Mouse (Mus musculus): ENCODE data around the gene Ttll10. TPM values are rescaled to one million over a fixed set of nuclear protein-coding genes. Genes with fewer than 3 reads are reported as not detected.

The Ttll10 gene
- polyA plus RNA-seq, 1 experiment from 2014 or later: 0.30 TPM

DNA sequence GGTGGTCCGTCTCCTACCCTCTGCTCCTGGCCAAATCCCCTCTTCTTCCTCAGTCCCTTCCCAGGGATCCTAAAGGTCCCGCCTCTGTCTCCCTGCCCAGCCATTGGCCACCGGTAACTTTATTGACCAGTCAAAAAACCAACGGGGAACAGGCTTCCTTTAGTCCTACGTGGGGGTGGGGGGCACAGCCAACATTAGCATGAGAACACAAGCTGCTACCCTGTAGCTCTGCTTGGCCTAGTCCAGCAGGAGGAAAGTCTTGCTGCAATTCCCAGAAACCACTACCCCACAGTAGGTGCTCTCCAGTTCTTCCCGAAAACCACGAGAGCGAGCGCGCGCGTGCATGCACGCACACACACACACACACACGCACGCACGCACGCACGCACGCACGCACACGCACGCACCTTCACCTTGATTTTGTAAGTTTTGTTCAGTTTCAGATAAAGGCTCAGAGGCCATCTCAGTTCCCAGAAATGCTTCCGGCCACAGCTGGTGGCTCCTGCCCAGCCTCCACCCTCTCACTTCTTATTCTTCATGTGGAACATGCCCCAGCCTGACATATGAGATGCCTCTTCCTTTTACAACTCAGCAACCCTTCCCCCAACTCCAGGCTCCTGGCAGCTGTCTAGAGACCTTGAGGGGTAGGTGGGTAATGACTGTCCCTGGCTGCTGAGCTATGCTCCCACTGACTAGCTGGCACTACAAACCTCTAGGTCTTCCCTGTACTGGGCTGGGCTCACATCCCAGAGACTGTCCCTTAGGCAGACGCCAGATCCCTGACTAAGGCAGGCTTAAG lies 27.4 kb downstream of the Ttll10 start:
- WGBS: 3% methylated on average over 24 of the region's 24 CpGs
- Histone ChIP-seq H3K27me3 (ENCODE audit: low read depth, poor library complexity, severe bottlenecking) (peaks cover 30% of the 10 kb centered on the region), H3K27ac (replicated peaks) (peak overlapping the region; percentile 89), H3K36me3 (peaks cover 29% of the 10 kb centered on the region), H3K4me3 (peak overlapping the region; percentile 62), H3K9me3 (replicated peaks) (no peaks in the 10 kb centered on the region), H3K4me1 (peaks cover 47% of the 10 kb centered on the region)
- peak; percentile 85 for DNase-seq (ENCODE audit: low spot score)

DNA sequence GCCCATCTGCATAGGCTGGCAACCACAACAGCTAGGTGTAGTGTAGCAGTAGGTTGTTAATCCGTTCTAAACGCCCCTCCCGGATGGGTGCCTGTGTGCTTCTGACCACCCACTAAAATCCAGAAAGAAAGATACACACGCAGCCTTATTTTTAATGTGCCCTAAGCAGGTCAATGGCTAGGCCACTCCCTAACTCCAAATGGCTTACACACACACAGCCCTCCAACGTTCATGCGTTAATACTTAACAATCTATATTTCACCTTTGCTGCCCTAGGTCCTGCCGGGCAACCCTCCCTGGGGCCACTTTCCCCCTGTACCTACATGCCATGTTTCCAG lies 28.0 kb downstream of the Ttll10 start:
- Histone ChIP-seq H3K4me1 (peaks cover 47% of the 10 kb centered on the region), H3K4me3 (peak overlapping the region; percentile 62), H3K9me3 (replicated peaks) (no peaks in the 10 kb centered on the region), H3K27me3 (ENCODE audit: low read depth, poor library complexity, severe bottlenecking) (peaks cover 25% of the 10 kb centered on the region), H3K36me3 (peaks cover 34% of the 10 kb centered on the region), H3K27ac (replicated peaks) (peak overlapping the region; percentile 89)
- no peak for DNase-seq (ENCODE audit: low spot score)
- WGBS: 4% methylated on average over 7 of the region's 7 CpGs

DNA sequence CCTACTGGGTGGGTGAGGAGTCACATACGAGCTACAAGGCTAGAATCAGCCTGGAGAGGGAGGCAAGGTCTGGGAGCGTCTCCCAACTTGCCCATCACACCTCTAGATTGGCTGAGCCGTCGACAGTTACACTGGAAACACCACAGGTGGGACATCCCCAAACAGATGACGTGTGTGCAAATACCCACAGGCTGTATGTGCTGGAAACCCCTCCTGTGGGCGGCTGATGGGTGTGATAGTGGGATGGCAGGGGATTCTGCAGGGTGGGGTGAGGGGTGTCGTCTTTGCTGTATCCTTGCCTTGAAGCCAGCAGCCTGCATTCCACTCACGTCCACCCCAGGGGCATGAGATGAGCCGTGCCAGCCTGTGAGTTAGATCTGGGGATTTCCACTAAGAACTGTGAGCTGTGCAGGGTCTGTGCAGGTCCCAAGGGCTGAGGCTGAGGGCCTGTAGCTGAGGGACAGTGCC lies 28.5 kb downstream of the Ttll10 start:
- H3K9me3 ChIP-seq (replicated peaks): no peaks in the 10 kb centered on the region
- WGBS: 72% methylated on average over 9 of the region's 9 CpGs
- peaks cover 39% of the 10 kb centered on the region for H3K36me3 ChIP-seq
- H3K27me3 ChIP-seq (ENCODE audit: low read depth, poor library complexity, severe bottlenecking): peaks cover 19% of the 10 kb centered on the region
- H3K4me1 ChIP-seq: peaks cover 44% of the 10 kb centered on the region
- H3K27ac ChIP-seq (replicated peaks): peak overlapping the region; percentile 89
- no peak for DNase-seq (ENCODE audit: low spot score)
- H3K4me3 ChIP-seq: peak overlapping the region; percentile 62

DNA sequence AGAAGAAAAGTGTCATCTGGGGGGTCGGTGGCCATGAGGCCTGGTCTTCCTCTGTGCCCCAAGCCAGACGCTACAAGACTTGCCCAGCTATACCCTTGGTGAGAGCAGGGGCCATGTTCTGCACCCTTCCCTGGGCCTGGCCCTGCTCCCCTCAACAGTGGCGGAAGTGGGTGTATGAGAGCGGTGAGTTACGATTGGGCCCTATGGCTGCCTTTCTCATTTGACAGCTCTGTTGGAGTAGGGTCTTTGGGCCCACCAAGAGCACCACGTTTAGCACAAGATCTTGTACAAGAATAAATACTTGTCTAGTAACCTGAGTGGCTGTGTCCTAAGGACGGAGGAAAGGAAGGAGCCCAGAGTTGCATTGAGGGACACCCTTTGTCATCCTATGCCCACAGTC lies 30.6 kb downstream of the Ttll10 start:
- Histone ChIP-seq H3K9me3 (replicated peaks) (no peaks in the 10 kb centered on the region), H3K4me1 (peaks cover 31% of the 10 kb centered on the region), H3K4me3 (no peak overlapping the region), H3K27ac (replicated peaks) (no peak overlapping the region), H3K27me3 (ENCODE audit: low read depth, poor library complexity, severe bottlenecking) (no peaks in the 10 kb centered on the region), H3K36me3 (peaks cover 43% of the 10 kb centered on the region)
- DNase-seq (ENCODE audit: low spot score): no peak
- 89% methylated on average over 7 of the region's 7 CpGs for WGBS

DNA sequence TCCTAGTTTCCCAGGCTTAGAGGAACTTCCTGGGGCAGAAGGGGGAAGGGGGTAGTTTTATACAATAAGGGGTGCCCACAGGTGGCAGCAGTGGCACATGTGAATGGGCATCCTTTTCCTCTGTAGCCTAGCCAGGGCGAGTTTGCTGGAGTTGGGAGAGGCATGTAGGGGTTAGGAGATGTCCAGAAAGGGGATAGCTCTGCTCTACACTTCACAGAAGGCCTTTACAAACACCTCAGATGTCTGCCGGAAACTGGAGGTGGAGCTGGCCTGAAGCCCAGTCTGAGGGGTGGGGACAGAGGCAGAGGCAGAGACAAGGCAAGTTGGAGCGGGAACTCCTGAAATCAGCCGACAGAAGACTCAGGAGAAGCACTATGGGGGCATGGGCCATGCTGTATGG lies 33.2 kb downstream of the Ttll10 start, which contains the start of gene Tnfrsf18:
Gene Tnfrsf18 (plus strand): TSS at position 152 of the 400 bp plus-strand sequence.
- peaks cover 54% of the 10 kb centered on the region for H3K36me3 ChIP-seq
- no peaks in the 10 kb centered on the region for H3K27me3 ChIP-seq (ENCODE audit: low read depth, poor library complexity, severe bottlenecking)
- DNase-seq (ENCODE audit: low spot score): no peak
- peaks cover 10% of the 10 kb centered on the region for H3K4me1 ChIP-seq
- H3K4me3 ChIP-seq: no peak within 1 kb of the TSS
- H3K27ac ChIP-seq (replicated peaks): no peak within 1 kb of the TSS
- 75% methylated on average over 4 of the region's 4 CpGs for WGBS
- no peaks in the 10 kb centered on the region for H3K9me3 ChIP-seq (replicated peaks)

DNA sequence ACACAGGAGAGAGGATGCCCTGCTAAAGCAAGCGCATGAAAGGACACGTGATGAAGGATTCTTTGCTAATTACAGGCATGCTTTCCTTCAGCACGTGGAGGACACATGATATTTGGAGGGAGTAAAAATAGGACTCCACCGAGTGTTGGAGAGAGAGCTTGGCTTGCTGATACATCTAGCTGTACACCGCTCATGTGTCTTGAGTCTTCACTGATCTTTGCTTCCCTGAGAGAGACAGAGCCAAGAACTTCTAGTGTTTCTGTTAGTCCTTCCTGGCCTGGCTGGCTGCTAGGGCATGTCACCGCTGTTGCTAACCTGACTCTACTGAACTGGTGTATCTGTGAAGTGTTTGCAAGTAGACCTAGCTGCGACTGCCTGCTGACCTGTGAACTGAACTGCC lies 35.0 kb downstream of the Ttll10 start:
- DNase-seq (ENCODE audit: low spot score): no peak
- Histone ChIP-seq H3K9me3 (replicated peaks) (no peaks in the 10 kb centered on the region), H3K27ac (replicated peaks) (no peak overlapping the region), H3K4me3 (no peak overlapping the region), H3K27me3 (ENCODE audit: low read depth, poor library complexity, severe bottlenecking) (no peaks in the 10 kb centered on the region), H3K4me1 (no peaks in the 10 kb centered on the region), H3K36me3 (peaks cover 59% of the 10 kb centered on the region)
- WGBS: 96% methylated on average over 7 of the region's 7 CpGs

DNA sequence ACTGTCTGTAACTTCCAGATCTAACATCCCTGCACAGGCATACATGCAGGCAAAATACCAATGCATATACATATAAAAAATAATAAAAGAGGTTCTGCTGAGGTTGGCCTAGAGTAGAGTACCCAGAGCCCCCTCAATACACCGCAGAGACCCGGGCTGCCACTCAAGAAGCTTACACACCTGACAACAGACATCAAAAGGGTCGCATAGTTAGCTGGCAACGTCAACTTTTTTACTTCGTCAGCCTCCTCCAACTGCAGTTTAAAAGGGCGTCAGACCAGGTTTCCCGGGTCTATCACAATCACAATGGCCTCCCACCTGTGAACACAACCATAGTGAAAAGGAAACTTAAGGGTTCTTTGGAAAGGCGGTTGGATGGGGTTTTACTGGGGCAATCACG lies 35.7 kb downstream of the Ttll10 start:
- Histone ChIP-seq H3K27ac (replicated peaks) (no peak overlapping the region), H3K4me1 (no peaks in the 10 kb centered on the region), H3K9me3 (replicated peaks) (no peaks in the 10 kb centered on the region), H3K27me3 (ENCODE audit: low read depth, poor library complexity, severe bottlenecking) (no peaks in the 10 kb centered on the region), H3K36me3 (peaks cover 54% of the 10 kb centered on the region), H3K4me3 (no peak overlapping the region)
- WGBS: 90% methylated on average over 9 of the region's 9 CpGs
- no peak for DNase-seq (ENCODE audit: low spot score)

DNA sequence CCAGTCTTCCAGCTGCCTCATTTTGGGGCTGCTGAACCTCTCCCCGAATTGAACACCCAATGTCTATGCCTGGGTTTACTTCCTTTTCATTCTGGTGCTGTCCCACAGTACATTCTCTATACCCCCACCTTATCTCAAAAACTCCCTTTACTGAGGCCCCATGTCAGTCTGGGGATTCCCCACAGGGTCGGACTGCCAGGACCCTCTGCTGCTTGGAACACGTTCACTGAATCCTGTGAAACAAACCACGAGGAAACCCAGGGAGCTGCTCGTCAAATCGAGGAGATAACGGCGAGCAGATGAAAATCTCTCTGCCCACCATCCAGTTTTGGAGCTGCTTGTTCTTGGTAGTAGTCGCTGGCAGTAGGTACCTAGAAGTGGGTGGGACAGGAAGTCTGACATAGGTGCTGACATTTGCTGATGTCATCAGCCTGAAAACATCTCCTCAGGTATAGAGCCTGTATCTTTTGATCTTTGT lies 37.2 kb downstream of the Ttll10 start:
- Histone ChIP-seq H3K36me3 (peaks cover 39% of the 10 kb centered on the region), H3K27me3 (ENCODE audit: low read depth, poor library complexity, severe bottlenecking) (no peaks in the 10 kb centered on the region), H3K9me3 (replicated peaks) (no peaks in the 10 kb centered on the region), H3K4me3 (no peak overlapping the region), H3K27ac (replicated peaks) (no peak overlapping the region), H3K4me1 (no peaks in the 10 kb centered on the region)
- 79% methylated on average over 9 of the region's 9 CpGs for WGBS
- DNase-seq (ENCODE audit: low spot score): no peak

DNA sequence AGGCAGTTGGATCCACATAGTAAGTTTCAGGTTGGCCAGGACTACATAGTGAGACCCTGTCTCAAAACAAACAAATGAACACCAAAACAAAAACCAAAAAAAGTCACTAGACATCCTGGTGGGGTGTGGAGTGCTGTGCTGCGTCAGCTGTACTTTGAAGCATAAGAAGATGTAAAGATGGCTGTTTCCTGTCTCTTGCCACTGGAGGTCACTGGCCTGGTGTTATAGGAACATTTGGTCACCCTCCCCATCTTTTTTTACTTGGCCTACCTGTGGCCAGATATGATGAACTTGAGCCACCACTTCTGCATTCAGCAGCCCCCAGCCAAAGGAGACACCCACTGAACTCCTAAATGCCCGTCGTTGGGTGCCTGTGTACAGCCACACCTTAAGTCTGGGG lies 37.8 kb downstream of the Ttll10 start:
- DNase-seq (ENCODE audit: low spot score): no peak
- WGBS: 84% methylated on average over 3 of the region's 3 CpGs

DNA sequence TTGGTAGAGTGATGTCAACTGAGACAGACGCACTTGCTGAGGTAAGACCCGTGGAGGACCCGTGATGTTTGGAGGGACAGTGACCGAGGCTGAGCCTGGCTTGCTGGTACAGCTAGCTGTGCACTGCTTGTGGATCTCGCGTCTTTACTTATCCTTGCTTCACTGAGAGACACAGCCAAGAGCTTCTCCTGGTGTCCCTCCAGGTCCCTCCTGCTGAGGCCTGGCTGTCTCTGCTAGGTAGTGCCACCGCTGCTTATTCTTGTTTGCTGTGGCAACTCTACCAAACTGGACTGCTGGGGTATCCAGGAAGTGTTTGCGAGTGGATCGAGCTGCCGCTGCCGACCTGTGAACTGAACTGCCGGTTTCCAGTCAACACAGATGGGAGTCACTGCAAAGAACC lies 39.4 kb downstream of the Ttll10 start:
- Histone ChIP-seq H3K36me3 (peaks cover 41% of the 10 kb centered on the region), H3K27me3 (ENCODE audit: low read depth, poor library complexity, severe bottlenecking) (no peaks in the 10 kb centered on the region), H3K4me1 (no peaks in the 10 kb centered on the region), H3K4me3 (no peak overlapping the region), H3K9me3 (replicated peaks) (no peaks in the 10 kb centered on the region), H3K27ac (replicated peaks) (no peak overlapping the region)
- DNase-seq (ENCODE audit: low spot score): no peak
- WGBS: 90% methylated on average over 12 of the region's 12 CpGs

More for the DNA sequence above, 37.8 kb downstream of the Ttll10 start:
- Histone ChIP-seq H3K9me3 (replicated peaks) (no peaks in the 10 kb centered on the region), H3K27me3 (ENCODE audit: low read depth, poor library complexity, severe bottlenecking) (no peaks in the 10 kb centered on the region), H3K4me3 (no peak overlapping the region), H3K36me3 (peaks cover 36% of the 10 kb centered on the region), H3K4me1 (no peaks in the 10 kb centered on the region), H3K27ac (replicated peaks) (no peak overlapping the region)

DNA sequence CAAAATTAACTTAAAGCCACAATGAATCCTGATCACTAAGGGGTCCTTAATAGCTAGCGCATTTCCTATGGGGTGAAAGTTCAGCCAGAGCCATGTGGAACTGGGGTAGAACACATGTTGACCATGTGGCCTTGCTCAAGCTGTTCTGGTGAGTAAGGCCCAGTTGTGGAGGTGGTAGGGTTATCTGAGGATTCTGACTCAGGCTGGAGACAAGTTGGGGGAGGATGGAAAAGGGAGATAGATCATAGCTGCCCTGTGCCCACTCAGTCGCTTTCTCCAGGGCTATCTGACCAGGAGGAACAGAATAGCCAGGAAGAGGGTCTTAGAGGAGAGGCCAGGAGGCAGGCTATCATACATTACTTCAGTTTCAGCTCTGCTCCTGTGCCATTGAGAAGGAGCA lies 44.8 kb downstream of the Ttll10 start:
- H3K9me3 ChIP-seq (replicated peaks): no peaks in the 10 kb centered on the region
- no peak overlapping the region for H3K27ac ChIP-seq (replicated peaks)
- WGBS: 94% methylated on average over 2 of the region's 2 CpGs
- no peaks in the 10 kb centered on the region for H3K4me1 ChIP-seq
- peaks cover 71% of the 10 kb centered on the region for H3K36me3 ChIP-seq
- DNase-seq (ENCODE audit: low spot score): no peak
- no peak overlapping the region for H3K4me3 ChIP-seq
- no peaks in the 10 kb centered on the region for H3K27me3 ChIP-seq (ENCODE audit: low read depth, poor library complexity, severe bottlenecking)

DNA sequence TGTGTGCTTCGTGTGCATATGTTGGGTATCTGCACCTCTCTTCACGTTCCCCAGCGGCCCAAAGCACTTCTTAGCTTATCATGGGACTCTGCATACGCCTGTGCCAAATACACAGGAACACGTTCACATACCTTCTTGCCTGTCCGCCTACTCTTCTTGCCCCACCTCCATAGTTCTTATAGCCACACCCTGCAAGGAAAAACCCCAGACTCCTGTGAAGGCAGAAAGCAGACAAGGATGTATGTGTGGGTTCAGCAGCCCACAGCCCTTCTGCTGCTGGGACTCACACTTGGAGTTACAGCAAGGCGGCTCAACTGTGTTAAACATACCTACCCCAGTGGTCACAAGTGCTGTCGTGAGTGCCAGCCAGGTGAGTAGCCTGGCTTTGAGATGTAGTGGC lies 45.6 kb downstream of the Ttll10 start, which contains the start of gene Tnfrsf4:
Gene Tnfrsf4 (plus strand): TSS at position 207 of the 400 bp plus-strand sequence.
- H3K9me3 ChIP-seq (replicated peaks): no peaks in the 10 kb centered on the region
- no peak within 1 kb of the TSS for H3K4me3 ChIP-seq
- WGBS: 88% methylated on average over 8 of the region's 8 CpGs
- DNase-seq (ENCODE audit: low spot score): no peak
- H3K36me3 ChIP-seq: peaks cover 79% of the 10 kb centered on the region
- no peak within 1 kb of the TSS for H3K27ac ChIP-seq (replicated peaks)
- H3K4me1 ChIP-seq: no peaks in the 10 kb centered on the region
- H3K27me3 ChIP-seq (ENCODE audit: low read depth, poor library complexity, severe bottlenecking): no peaks in the 10 kb centered on the region

DNA sequence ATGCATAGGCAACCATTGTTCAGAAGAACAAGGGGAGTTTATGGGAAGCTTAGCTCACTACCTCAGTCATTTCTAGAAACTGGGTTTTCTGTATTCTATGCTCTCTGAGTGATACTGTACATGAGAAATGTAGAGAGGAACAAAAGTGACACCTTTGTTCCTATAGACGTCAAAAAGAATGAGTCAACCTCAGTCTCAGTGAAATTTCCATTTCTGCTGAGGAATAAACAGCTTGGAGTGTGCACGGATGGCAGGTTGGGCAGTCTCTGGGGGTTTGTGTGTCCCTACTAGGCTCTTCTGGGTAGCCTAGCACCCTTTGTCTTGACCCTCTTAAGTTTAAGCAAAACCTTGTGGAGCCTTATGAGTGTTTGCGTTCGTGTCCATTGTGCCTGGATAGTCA lies 50.8 kb downstream of the Ttll10 start:
- H3K27ac ChIP-seq (replicated peaks): no peak overlapping the region
- 94% methylated on average over 4 of the region's 4 CpGs for WGBS
- no peaks in the 10 kb centered on the region for H3K4me1 ChIP-seq
- H3K27me3 ChIP-seq (ENCODE audit: low read depth, poor library complexity, severe bottlenecking): no peaks in the 10 kb centered on the region
- H3K4me3 ChIP-seq: no peak overlapping the region
- DNase-seq (ENCODE audit: low spot score): no peak
- peaks cover 97% of the 10 kb centered on the region for H3K36me3 ChIP-seq
- no peaks in the 10 kb centered on the region for H3K9me3 ChIP-seq (replicated peaks)
